Mouse (Mus musculus): ENCODE results near the gene Zfp36l1. TPM values are rescaled to one million over a fixed set of nuclear protein-coding genes. Genes with fewer than 3 reads are reported as not detected.
A peak's percentile ranks its signal among the peaks of the same experiment; 100 is the strongest.

Zfp36l1 gene
- 10 to 100 TPM; 36.3 to 39.5 TPM for total RNA-seq (2021)
- long read RNA-seq, experiment 1, partial matches to known transcripts = 0 of 12 reads
- long read RNA-seq, experiment 1, other reads (novel, unspliced or antisense) = 9 of 12 reads
- long read RNA-seq, experiment 2, transcript Zfp36l1-201 (2 exons, 2,990 nt) = major isoform, 7 of 14 reads
- long read RNA-seq, experiment 2, partial matches to known transcripts = 0 of 14 reads
- long read RNA-seq, experiment 2, other reads (novel, unspliced or antisense) = 7 of 14 reads

DNA sequence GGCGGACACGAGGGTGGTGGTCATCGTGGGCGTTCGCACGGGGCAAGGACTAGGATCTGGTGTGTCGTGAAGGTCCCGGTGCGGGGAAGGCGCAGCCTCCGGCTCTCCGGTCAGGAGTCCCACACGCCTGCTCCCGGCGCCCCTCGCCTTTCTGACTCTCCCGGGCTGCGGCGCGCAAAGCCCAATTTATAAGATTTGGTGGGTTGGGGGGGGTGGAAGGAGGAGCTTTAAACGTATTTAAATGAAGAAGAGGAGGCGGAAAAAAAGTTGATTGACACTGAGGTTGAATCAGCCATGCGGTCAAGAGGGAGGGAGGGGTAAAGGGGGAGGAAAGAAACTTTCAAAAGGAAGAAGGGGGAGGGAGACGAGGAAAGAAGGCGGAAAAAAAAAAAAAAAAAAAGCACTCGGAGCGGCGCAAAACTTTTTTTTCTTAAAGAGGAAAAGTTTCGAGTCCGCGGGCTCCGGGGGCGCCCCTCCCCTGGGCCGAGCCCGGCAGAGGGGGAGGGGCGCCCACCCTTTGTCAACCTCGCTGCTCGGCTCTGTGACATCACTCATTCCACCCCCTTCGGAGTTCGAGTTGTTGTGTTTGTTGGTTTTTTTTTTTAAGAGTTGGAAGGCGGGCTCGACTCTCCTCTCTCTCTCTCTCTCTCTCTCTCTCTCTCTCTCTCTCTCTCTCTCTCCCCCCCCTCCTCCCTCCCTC lies at the start of gene Zfp36l1:
Zfp36l1 (minus strand) TSS at position 162 of the 700 bp plus-strand sequence.
- intact Hi-C loops (cut with DNase I) = loop anchor here (5.0 kb wide), 1 partner anchor 141 kb away; no protein-coding TSS in a partner anchor
- DNase-seq (ENCODE audit: low spot score in 2 of 2) = peak; percentile 75 to 88

DNA sequence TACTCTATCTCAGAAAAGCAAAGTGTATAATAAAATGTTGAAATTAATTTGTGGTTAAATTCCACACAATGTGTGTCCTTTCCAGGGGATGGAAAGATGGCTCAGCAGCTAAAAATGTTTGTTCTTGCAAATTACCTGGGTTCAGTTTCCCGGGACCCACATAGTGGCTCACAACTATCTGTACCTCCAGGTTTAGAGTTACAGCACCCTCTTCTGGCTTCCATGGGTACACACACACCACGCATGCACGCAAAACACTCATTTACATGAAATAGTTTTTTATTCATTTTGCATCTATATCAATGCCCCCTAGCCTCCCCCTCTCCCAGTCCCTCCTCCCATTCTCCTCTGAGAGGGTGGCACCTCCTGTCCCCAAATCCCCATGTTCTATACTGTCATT lies 49.6 kb upstream of the Zfp36l1 start:
- DNase-seq (ENCODE audit: low spot score in 2 of 2) = no peak
- intact Hi-C loops (cut with DNase I) = no loop called here

DNA sequence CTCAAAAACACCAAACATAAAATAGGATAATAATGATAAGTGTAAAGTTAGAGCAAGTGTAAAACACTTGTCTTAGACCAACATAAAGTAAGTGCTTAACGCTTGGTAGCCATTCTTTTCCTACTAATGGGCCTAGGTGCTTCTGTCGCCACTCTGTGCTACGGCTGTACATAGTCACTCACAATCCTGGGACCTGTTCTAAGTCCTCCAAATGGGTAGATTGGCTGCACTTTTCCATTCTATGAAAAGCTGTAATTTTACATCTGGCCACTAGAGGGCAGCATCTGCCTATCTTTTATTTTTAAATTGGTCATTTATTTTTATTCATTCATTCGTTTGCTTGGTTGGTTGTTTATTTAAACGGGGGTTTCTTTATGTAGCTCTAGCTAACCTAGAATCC lies 44.9 kb upstream of the Zfp36l1 start:
- peak; percentile 32 to 35 for DNase-seq (ENCODE audit: low spot score in 2 of 2)
- intact Hi-C loops (cut with DNase I) = loop anchor here (2.0 to 10.0 kb wide), 4 partner anchors 39 to 567 kb away; partner anchors contain the start of gene Exd2

DNA sequence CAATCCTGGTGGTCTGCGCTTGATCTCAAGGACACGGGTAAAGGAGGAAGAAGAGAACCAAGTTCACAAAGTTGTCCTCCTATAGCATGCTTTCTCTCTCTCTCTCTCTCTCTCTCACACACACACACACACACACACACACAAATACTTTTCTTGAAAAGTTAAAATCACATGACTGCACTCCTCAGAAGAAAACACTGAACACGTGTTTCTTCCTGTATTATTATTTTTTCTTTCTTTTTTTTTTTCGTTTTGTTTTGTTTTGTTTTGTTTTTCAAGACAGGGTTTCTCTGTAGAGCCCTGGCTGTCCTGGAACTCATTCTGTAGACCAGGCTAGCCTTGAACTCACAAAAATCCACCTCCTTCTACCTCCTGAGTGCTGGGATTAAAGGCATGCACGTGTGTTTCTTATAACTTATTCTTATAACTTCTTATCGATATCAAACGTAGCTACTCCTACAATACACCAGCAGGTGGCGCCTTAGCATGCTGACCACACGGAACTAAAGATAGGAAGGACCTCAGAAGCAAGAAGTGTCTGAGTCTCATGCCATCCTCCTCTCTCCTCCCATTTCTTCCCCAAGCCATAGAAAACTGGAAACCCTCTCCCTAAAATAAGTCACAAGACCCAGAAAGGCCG lies 41.0 kb upstream of the Zfp36l1 start:
- DNase-seq (ENCODE audit: low spot score in 2 of 2) = peak in 1 of 2 experiments; percentile 63
- intact Hi-C loops (cut with DNase I) = loop anchor here (10.0 kb wide), 2 partner anchors 311 to 571 kb away; partner anchors contain the start of gene Exd2

DNA sequence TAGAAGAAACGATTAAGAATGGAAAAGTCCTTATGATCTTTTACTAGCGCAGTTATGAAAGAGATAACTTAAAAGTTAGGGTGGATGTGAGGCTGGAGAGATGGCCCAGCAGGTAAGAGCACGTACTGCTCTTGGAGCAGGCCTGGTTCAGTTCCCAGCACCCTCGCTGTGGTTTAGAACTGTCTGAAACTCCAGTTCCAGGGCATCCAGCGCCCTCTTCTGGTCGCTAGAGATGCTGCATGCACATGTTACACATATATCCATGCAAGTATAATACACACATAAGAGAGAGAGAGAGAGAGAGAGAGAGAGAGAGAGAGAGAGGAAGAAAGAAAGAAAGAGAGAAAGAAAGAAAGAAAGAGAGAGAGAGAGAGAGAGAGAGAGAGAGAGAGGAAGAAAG lies 40.3 kb upstream of the Zfp36l1 start:
- no peak for DNase-seq (ENCODE audit: low spot score in 2 of 2)
- intact Hi-C loops (cut with DNase I) = loop anchor here (10.0 kb wide), 2 partner anchors 312 to 572 kb away; partner anchors contain the start of gene Exd2

DNA sequence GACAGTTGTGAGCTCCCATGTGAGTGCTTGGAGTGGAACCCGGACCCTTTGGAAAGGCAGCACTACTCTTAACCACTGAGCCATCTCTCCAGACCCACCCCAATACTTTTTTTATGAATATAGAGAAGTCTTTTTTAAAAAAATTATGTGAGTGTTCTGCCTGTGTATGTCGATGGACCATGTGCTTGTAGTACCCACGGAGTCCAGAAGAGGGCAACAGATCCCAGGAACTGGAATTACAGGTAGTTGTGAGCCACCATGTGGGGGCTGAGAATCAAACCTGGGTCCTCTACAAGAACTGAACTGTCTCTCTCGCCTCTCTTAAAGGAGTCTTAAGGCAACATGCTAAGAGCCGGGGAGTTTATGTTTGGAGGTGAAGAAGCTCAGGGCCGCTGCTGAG lies 39.0 kb upstream of the Zfp36l1 start:
- intact Hi-C loops (cut with DNase I) = loop anchor here (10.0 kb wide), 2 partner anchors 313 to 573 kb away; partner anchors contain the start of gene Exd2
- no peak for DNase-seq (ENCODE audit: low spot score in 2 of 2)

DNA sequence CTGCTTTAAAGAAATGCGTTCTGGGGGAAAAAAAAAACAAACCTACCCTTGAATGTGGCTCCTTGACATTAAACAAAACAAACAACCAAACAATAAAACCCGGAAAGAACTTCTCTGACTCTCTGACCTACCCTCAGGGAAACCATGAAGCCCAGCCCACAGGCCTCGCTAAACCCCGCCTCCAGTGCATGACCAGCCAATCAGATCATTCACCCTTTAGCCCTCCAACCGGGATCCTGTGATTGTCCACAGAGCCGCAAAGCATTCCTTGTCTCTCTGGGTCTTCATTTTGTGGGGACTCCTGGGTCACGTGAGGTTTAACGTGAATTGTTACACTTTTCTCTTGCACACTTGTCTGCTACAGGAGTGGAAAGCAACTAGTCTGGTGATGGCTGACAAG lies 37.8 kb upstream of the Zfp36l1 start:
- intact Hi-C loops (cut with DNase I) = loop anchor here (10.0 kb wide), 2 partner anchors 314 to 574 kb away; partner anchors contain the start of gene Exd2
- no peak for DNase-seq (ENCODE audit: low spot score in 2 of 2)

DNA sequence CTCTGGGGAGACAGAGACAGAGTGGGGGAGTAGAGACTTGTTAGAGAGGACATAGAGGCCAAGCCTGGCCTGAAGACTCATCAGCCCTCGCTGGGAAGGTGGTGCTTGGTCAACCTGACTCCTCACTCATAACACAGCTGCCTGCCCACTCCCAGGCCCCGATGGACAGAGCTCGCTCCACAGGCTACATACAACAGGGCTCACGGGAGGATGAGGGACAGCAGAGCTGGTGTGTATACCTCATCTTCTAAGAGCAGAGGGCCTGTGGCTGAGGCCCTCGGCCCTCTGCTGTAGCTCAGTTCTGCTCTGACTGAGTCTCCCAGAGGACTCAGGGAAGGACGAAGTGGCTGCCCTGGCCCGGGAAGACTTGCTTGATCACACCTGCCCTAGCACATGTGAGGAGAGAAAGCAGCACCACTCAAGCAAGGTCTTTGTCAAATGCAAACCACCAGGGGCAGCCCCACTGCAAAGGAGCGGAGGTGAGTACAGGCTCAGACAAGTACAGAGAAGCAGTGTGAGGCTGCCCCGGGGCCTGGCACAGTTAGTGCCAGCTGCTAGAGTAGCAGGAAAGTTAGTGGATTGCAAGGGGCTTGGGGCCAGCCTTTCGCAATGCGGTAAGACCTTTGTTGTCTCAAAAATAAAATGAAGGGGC lies 34.9 kb upstream of the Zfp36l1 start:
- intact Hi-C loops (cut with DNase I) = no loop called here
- DNase-seq (ENCODE audit: low spot score in 2 of 2) = no peak

DNA sequence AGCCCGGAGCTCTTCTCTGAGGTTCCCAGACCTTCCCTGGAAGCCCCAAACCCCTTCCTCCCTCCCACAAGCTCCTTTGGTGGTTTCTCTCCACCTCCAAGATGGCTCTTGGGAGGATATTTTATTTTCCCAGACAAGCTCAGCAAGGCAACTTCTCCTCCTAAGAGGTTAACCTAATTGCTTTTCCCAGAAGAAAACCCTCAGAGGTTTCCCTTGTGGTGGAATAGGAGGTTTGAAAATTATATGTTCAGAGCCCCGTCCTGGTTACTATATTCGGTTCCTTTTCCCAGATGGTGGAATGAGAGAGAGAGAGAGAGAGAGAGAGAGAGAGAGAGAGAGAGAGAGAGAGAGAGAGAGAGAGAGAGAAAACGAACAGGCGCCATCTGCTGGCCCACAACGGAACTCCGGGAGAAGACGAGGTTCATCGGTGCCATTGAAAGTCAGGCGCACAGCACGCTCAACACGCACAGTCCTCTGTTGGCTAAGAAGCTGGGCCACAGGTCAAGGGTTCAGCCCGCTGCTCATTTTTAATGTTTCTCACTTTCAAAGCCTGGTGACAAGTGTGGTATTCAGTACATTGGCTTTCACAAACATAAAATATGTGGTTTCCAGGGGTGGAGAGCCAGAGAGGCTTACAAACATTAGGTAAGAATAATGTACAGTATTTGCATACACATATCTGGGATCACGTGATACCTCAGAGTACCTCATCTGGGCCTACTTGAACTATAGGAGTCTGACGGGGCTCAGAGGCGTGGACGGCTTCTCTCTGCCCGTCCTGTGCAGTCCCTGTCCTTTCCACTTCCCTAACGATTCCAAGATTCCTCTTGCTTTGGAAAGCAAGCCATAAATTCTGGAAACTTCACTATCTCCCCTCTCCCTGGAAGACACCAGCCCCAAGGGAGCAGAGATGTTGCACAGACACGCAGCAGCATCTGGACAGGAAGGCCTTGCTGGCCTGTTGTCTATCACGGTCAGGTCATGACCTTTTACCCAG lies 33.7 kb upstream of the Zfp36l1 start:
- DNase-seq (ENCODE audit: low spot score in 2 of 2) = peak; percentile 80
- intact Hi-C loops (cut with DNase I) = no loop called here

DNA sequence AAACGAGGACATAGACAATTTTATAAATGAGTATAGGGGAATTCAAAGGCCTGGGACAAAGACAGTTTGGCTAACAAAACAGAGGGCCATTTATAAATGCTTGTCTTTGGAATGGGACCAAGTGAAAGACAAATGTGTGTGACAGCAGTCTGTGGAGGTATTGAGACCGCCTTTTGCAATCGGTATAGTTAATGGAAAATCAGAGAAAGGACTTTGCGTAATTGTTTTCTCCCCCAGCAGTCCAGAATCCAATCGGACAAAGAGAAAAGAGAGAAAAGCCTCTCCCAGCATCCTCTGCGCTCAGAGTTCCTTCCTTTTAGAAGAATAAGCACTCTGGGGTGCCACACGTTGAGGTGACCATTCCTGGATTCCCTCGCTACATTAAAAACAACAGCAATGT lies 32.6 kb upstream of the Zfp36l1 start:
- DNase-seq (ENCODE audit: low spot score in 2 of 2) = no peak
- intact Hi-C loops (cut with DNase I) = no loop called here

DNA sequence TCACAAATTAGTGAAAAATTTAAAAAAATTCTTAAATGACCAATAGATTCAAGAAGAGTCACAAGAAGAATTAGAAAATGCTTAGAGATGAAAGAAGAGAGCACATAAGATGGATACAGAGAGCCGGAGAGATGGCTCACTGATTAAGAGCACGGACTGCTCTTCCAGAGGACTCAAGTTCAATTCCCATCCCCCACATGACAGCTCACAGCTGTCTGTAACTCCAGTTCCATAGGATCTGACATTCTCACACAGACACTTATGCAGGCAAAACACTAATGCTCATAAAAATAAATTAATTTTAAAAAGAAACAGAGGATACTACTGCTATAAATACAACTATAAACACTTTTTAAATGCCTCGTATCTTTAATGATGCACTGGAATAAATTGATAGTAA lies 32.0 kb upstream of the Zfp36l1 start:
- no peak for DNase-seq (ENCODE audit: low spot score in 2 of 2)
- intact Hi-C loops (cut with DNase I) = no loop called here

DNA sequence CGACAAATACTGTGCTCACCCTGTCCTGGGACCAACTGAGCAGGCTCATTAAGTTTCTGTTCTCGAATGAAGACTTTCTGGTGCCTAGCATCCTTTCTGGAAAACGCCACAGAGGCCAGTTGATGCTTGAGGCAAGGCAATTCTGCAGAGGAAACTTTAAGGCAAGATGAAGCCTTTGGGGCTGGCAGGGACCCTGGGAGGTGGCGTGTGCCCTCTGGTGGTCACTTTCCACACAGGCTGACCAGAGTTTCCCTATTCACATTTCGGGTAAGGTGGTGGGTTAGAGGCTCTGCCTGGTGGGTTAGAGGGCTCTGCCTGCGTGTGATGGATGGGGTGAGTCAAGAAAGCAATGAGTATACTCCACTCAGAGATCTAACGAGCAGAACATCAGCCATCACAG lies 28.7 kb upstream of the Zfp36l1 start:
- intact Hi-C loops (cut with DNase I) = loop anchor here (2.0 kb wide), 1 partner anchor 783 kb away; no protein-coding TSS in a partner anchor
- DNase-seq (ENCODE audit: low spot score in 2 of 2) = peak in 1 of 2 experiments; percentile 62

DNA sequence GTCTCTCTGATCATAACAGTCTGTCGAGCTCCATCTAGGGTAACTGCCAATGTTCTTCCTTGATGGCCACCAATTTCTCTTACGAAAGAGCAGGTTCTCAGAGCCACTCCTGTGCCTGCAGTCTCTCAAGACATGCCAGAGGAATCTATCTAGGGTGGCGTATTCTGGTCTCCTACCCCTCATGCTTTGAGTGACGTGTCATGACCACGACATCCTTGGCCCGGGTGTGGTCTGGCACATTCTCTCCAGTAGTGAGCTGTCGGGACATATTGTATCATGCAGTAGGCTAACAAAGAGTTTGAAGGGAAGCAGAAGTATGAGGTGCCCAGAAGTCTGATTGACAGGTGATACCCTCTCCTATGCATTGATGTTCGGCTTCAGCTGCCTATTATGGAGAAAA lies 28.2 kb upstream of the Zfp36l1 start:
- intact Hi-C loops (cut with DNase I) = loop anchor here (2.0 kb wide), 1 partner anchor 782 kb away; no protein-coding TSS in a partner anchor
- DNase-seq (ENCODE audit: low spot score in 2 of 2) = no peak

DNA sequence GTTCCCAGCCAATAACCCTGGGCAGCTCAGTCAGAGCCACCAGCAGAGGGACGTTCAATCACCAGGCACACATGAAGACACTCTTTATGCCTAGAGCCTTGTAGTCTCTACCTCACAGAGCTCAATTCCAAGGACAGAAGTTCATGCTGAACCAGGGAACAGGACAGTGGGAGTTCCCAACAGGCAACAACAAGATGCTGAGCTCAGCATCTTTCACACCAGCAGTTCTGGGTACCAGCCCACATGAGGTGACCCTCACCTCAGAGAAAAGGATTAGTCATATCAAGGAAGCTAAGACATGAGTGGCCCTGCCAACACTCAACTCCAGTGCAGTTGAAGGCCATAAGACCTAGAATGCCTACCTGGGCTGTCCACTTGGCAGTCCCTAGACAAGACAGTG lies 24.9 kb upstream of the Zfp36l1 start:
- DNase-seq (ENCODE audit: low spot score in 2 of 2) = no peak
- intact Hi-C loops (cut with DNase I) = loop anchor here (10.0 kb wide), 1 partner anchor 613 kb away; no protein-coding TSS in a partner anchor

DNA sequence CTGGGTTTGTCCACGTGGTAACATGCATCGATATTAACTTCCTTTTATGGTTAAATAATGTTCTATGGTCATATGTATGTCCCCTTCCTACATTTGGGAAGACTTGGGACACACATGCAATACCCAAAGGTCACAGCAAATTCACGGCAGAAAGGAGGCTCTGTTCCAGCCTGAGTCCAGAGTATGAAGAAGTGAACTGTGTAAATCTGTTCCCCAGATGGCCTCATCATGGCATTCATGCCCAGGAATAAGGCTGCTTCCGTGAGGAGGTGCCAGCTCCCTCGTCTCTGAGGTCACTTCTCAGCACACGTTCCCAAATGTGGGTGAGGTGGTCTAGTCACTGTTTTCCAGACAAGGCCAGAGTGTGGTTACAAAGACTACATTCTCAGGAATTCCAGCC lies 24.4 kb upstream of the Zfp36l1 start:
- intact Hi-C loops (cut with DNase I) = loop anchor here (10.0 kb wide), 1 partner anchor 612 kb away; no protein-coding TSS in a partner anchor

DNA sequence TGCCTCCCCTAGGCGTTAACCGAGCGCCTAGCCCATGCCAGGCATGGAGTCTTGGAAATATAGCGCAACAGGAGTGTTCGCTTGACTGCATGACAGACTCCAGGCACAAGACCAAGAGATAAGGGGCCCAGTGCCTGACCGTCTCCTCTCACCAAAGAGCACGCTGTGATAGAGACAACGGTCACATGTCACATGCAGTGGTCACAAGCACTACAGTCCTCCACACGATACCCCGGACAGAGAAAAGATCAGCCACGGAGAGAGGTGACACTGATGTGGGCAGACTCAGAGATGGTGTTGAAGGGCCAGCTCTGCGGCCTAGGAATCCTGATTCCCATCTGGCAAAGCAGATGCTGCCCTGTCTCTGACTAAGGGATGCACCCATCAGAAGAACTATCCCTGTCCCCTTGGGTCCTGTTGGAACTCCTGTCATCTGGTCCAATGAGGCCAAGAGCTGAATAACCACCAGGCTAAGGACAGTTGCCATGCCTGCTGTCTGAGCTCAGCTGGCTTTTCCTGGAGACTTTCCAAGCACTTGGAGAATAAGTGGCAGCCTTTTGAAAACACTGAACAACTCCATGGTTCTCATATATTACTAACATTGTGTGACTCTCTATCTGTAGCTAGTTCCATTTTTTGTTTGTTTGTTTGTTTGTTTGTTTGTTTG lies 23.6 kb upstream of the Zfp36l1 start:
- intact Hi-C loops (cut with DNase I) = loop anchor here (10.0 kb wide), 1 partner anchor 612 kb away; no protein-coding TSS in a partner anchor
- DNase-seq (ENCODE audit: low spot score in 2 of 2) = peak in 1 of 2 experiments; percentile 46

More for the DNA sequence above, 24.4 kb upstream of the Zfp36l1 start:
- DNase-seq (ENCODE audit: low spot score in 2 of 2) = no peak

DNA sequence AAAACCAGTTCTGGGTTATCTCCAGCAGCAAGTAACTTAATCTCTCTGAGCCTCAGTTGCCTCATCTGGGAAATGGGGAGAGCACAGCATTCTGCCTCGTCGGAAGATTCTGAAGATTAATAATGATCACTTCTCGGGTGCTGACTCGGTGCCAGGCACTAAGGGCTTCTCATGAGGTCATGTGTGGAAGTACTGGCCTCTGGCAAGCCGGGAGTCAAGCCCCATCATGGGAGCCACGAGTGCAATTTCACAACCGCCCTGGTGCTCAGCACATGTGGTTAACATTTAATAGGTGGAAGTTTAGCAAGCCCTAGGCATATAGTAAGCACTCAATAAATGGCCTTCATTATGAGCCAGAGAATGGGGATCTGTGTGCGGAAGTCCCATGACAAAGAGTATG lies 22.4 kb upstream of the Zfp36l1 start:
- intact Hi-C loops (cut with DNase I) = loop anchor here (10.0 kb wide), 1 partner anchor 610 kb away; no protein-coding TSS in a partner anchor
- no peak for DNase-seq (ENCODE audit: low spot score in 2 of 2)
